Mouse (Mus musculus) spleen, postnatal 4 days (tissue): Measurements from ENCODE around the gene Cops7b.
"Not testable (repeated sequence)": the region's sequence is repeated elsewhere in the genome, so short reads cannot be mapped to it uniquely, and the experiment has no call there.

Experiments used
- DNase-seq, 2 experiments: peaks; one replicate each; pipeline ENCODE4 v3.0.0; 2022; ENCODE audit warnings: low spot score in 2 of 2

Cops7b gene

GRCm38 (mm10) chr1:86582451-86583096 lies at the start of gene Cops7b, which contains the start of gene Pde6d:
Gene Cops7b, plus strand, starts transcription at chr1:86582904.
Gene Pde6d, minus strand, starts transcription at chr1:86582629.
- DNase-seq, result peak; percentile 92 to 94

- DNase-seq, result no peak
Measured at GRCm38 (mm10) chr1:86533411-86534130, 49.1 kb upstream of the Cops7b start.

GRCm38 (mm10) chr1:86538383-86538782 lies 44.3 kb upstream of the Cops7b start:
- DNase-seq, result peak in 1 of 2 experiments; percentile 70

- DNase-seq, result not testable (repeated sequence)
Measured at GRCm38 (mm10) chr1:86539583-86539982, 43.1 kb upstream of the Cops7b start.

- no peak for DNase-seq
Measured at GRCm38 (mm10) chr1:86542584-86542983, 40.1 kb upstream of the Cops7b start.

- DNase-seq, result no peak
Measured at GRCm38 (mm10) chr1:86546797-86547196, 35.9 kb upstream of the Cops7b start.

GRCm38 (mm10) chr1:86551299-86551698 lies 31.4 kb upstream of the Cops7b start:
- DNase-seq, result no peak

GRCm38 (mm10) chr1:86551877-86552276 lies 30.8 kb upstream of the Cops7b start:
- no peak for DNase-seq

- DNase-seq, result no peak
Measured at GRCm38 (mm10) chr1:86555665-86556064, 27.0 kb upstream of the Cops7b start.

- DNase-seq, result no peak
Measured at GRCm38 (mm10) chr1:86557872-86558271, 24.8 kb upstream of the Cops7b start.

- DNase-seq, result no peak
Measured at GRCm38 (mm10) chr1:86559232-86559631, 23.5 kb upstream of the Cops7b start.

GRCm38 (mm10) chr1:86562663-86563062 lies 20.0 kb upstream of the Cops7b start:
- no peak for DNase-seq

- DNase-seq, result no peak
Measured at GRCm38 (mm10) chr1:86568409-86568808, 14.3 kb upstream of the Cops7b start.

GRCm38 (mm10) chr1:86569292-86569860 lies 13.3 kb upstream of the Cops7b start:
- DNase-seq, result no peak

- no peak for DNase-seq
Measured at GRCm38 (mm10) chr1:86571381-86571780, 11.3 kb upstream of the Cops7b start.

GRCm38 (mm10) chr1:86571941-86572340 lies 10.8 kb upstream of the Cops7b start:
- no peak for DNase-seq

GRCm38 (mm10) chr1:86580426-86580825 lies 2.3 kb upstream of the Cops7b start:
- DNase-seq, result no peak

- peak; percentile 22 to 66 for DNase-seq
Measured at GRCm38 (mm10) chr1:86581692-86582450, 833 bp upstream of the Cops7b start.

GRCm38 (mm10) chr1:86583709-86584108 lies 1.0 kb downstream of the Cops7b start:
- DNase-seq, result no peak

GRCm38 (mm10) chr1:86586992-86587391 lies 4.3 kb downstream of the Cops7b start:
- peak; percentile 82 to 93 for DNase-seq

GRCm38 (mm10) chr1:86594539-86594938 lies 11.8 kb downstream of the Cops7b start:
- DNase-seq, result no peak

- no peak for DNase-seq
Measured at GRCm38 (mm10) chr1:86595315-86595714, 12.6 kb downstream of the Cops7b start.
